Mouse (Mus musculus): ENCODE measurements around the gene Eif4b.

Eif4b gene

GRCm38 (mm10) chr15:102073559-102074069 is at the start of gene Eif4b:
Gene Eif4b (plus strand): TSS chr15:102073773.
- DNase-seq (ENCODE audit: low read depth) = peak; percentile 99

- DNase-seq (ENCODE audit: low read depth) = no peak
Observed at GRCm38 (mm10) chr15:102023888-102024287, 49.7 kb upstream of the Eif4b start.

- no peak for DNase-seq (ENCODE audit: low read depth)
Observed at GRCm38 (mm10) chr15:102025136-102025872, 48.3 kb upstream of the Eif4b start.

DNA sequence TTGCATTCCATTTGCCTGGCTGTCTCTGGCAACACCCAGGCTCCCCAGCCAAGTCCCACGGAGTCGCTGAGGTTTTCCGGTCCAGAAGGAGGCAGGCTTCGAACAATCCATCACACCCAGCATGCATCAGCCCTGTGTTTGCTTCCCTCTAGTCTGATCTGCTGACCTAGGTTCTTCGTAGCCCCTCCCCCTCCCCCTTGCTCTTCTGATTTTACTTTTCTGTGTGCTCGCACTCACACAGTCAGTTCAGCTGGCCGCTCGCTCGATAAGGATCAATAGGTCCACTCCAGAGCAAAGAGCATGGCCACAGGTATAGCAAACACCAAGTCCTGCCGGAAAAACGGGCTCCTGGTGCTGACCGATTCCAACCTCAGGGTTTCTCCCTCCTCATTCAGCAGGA is 47.1 kb upstream of the Eif4b start:
- no peak for DNase-seq (ENCODE audit: low read depth)

- DNase-seq (ENCODE audit: low read depth) = peak; percentile 35
Observed at GRCm38 (mm10) chr15:102028040-102028439, 45.5 kb upstream of the Eif4b start, which contains the start of gene Krt18. Gene Krt18 (plus strand): TSS chr15:102028180.

DNA sequence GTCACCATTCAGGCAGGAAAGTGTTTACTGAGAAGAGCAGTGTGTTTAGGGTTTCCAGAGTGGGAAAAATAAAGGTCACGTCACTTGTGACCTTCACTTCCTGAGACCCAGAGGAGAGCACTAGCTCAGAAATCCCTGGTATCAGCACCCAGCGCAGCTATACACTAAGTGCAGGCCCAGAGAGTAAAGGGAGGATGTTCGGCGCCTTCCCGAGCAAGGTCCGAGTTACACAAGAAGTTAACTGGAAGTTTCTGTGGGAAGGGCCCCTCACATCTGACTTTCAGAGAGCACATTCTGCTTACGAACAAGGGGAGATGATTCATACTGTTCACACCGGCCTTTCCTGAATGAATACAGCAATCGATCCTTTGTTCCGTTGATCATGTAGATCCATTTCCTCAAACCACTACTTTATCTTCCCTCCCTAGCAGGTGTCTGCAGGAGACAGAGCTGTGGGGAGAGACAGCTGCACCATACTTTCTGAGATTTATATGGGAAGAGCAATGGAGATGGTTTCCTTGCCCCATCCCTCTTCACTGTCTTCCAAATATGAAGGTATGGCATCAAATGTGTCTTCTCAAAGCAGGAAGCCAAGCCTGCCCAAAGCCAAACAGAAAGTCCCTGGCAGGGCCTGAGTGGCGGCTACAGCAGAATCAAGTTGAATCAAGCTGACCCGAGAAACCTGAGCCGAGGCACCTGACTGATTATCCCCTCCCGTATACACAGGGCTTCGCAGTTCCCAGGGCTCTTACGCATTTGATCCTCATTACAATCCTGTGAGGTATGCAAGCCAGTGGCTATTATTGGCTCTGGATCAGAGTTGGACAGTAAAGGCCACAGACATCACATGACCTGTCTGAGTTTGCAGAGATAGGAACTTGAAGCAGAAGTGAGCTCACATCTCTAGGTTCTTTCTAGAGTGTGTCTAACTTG is 39.2 kb upstream of the Eif4b start:
- no peak for DNase-seq (ENCODE audit: low read depth)

GRCm38 (mm10) chr15:102040277-102040676 is 33.3 kb upstream of the Eif4b start:
- no peak for DNase-seq (ENCODE audit: low read depth)

DNA sequence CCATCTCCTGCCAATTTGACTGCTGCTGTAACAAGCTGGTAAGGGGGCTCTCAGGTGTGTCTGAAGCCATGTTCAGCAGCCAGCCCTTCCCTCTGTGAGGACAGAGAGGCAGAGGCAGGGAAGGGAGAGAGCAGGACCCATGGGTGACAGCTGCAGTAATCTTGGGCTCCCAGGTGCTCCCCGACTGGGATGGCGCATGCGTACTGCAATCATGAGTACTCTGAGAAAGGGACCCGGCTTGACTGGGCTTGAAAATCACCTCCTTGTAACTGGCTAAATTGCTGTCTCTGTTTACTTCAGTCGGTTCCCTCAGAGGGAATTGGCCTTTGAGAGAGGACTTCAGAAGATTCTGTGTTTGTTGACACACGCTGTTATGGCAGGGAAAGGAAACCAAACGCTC is 31.6 kb upstream of the Eif4b start:
- DNase-seq (ENCODE audit: low read depth) = no peak

DNA sequence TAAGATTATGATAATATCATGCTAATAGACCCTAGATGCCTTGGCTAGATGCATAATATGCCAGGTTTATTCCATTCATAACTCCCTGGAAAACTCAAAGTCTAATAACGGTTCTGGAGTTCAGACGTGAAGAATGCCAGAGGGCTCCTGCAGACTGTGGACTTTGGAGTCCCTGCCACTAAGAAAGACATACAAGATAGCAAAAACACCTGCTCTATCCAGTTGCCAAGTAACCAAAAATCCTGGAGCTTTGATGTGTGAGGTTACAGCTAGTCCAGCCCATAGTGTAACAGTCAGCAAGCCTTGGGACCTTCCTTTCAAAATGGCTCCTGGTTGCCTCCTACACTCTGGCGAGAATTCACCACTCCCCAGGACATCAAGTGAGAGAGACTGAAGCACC is 28.8 kb upstream of the Eif4b start:
- DNase-seq (ENCODE audit: low read depth) = no peak

DNA sequence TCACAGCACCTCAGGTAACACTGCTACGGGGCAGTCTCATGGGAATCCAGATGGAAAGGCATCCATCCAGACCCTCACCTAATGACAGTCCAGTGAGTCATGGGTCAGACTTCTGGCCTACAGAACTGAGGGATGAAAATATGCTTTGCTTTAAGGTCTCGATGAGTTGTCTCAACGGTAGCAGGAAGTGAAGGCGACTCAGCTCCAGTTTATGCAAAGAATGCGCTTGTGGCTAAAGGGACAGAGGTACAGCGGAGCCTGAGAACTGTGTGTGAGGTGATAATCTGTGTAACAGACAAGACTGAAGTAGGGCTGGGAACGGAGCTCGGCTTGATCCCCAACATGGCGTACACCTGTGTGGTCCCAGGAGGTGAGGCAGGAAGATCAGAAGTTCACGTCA is 27.9 kb upstream of the Eif4b start:
- no peak for DNase-seq (ENCODE audit: low read depth)

- no peak for DNase-seq (ENCODE audit: low read depth)
Observed at GRCm38 (mm10) chr15:102048006-102048405, 25.6 kb upstream of the Eif4b start.

DNA sequence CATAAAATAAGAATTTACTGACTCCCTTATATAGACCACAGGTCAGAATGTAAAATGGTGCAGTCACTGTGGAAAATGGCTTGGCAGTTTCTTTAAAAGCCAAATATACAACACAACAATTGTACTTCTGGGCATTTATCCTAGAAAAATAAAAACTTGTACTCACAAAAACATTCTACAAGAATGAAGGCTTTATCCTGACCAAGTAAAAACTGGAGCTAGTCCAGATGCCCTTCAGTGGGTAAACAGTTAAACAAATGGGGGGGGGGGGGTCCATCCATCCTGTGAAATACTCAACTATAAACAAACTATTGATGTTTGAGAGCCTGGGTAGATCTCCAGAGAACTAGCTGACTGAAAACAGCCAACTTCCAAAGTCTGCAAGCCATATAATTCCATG is 23.7 kb upstream of the Eif4b start:
- DNase-seq (ENCODE audit: low read depth) = no peak

DNA sequence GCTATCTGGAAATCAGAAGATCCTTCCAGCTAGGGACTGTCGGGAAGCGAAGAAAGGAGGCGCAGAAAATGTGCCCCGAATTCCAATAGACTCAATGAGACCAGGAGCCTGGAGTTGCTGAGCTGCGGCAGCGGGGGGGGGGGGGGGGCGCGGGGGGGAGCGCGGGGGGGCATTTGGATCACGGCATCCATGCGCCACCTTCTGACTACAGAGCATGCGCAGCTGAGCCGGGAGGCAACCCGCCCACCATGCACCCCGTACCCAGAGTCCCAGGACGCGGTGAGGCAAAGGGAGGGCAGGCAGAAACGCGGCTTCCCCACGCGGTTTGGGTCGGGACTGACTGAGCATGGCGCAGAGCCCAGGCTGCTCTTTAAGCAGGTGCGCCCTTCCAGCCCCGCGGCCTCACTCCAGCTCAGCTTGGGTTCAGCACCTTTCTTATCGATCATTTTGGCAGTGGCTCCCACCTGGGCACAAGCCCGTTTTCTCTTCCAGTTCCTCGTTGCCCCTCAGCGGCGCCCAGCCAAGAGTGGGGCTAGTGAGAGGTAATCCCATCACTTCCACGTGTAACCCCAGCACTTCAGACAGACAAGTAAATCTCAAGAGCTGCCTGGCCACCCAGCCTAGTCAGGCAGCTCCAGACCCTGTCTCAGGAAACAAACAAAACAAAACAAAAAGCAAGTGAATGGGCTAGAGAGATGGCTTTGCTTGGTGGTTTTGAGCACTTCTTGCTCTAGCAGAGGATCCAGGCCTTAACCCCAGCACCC is 21.5 kb upstream of the Eif4b start:
- DNase-seq (ENCODE audit: low read depth) = no peak

DNA sequence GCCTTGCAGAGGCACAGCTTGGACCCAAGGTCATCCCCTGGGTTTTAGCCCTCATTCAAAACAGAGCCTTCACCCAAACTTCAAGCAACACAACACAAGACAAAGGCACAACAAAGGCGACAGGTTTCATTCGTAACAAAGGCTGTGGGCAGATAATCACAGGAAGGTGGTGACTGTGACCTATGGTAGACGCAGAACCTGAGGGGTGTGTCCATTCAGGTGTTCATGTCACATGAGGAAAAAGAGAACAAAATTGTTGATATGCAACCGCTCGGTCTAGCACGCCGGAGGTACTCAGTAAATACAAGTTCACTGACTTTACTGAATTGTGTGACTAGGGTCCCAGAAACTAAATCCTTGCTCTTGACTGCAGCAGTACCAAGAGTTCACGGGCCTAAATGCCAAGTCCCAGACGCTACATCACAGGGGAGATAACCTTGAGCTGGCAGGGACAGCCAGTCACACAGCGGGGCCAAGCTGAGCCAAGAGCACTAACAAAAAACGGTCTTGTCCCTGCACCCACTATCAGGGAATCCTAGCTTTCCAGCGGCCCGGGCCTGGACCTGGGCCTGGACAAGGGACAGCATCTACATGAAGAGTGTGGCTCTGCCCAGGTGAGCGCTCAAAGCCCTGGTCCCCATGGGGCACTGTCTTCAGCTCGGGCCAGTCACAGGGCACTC is 16.9 kb upstream of the Eif4b start:
- no peak for DNase-seq (ENCODE audit: low read depth)

GRCm38 (mm10) chr15:102065661-102066325 is 7.8 kb upstream of the Eif4b start:
- DNase-seq (ENCODE audit: low read depth) = peak; percentile 95

- DNase-seq (ENCODE audit: low read depth) = no peak
Observed at GRCm38 (mm10) chr15:102070476-102071467, 2.8 kb upstream of the Eif4b start.

- no peak for DNase-seq (ENCODE audit: low read depth)
Observed at GRCm38 (mm10) chr15:102072963-102073558, 512 bp upstream of the Eif4b start.

GRCm38 (mm10) chr15:102074070-102074731 is 628 bp downstream of the Eif4b start:
- no peak for DNase-seq (ENCODE audit: low read depth)
